Mouse (Mus musculus) neural tube, embryonic 14.5 days (tissue): ENCODE measurements around the gene Lig3. TPM values are rescaled to one million over a fixed set of nuclear protein-coding genes. Genes with fewer than 3 reads are reported as not detected.
"Not testable (repeated sequence)": the region's sequence is repeated elsewhere in the genome, so short reads cannot be mapped to it uniquely, and the experiment has no call there.

Source experiments
- ATAC-seq: fragments of 200-750 bp; cut with Nextera tagmentation; 2 replicates; pipeline ENCODE4 v1.8.0; 2017; ENCODE audit warnings: low read depth, mild to moderate bottlenecking, moderate TSS enrichment, moderate library complexity
- H3K27ac ChIP-seq: fragments of 300-500 bp; sonication (generic); 2 replicates; pipeline ENCODE4 v1.5.1; 2014; ENCODE audit warnings: low read depth, mild to moderate bottlenecking, control low read depth, low read length, moderate library complexity, mixed read lengths
- H3K27me3 ChIP-seq: fragments of 300-500 bp; sonication (generic); 2 replicates; pipeline ENCODE4 v1.6.1; 2014; ENCODE audit warnings: low read length; ENCODE audit not compliant: control insufficient read depth, insufficient read depth
- H3K36me3 ChIP-seq: fragments of 300-500 bp; sonication (generic); 2 replicates; pipeline ENCODE4 v1.6.1; 2014; ENCODE audit warnings: low read length, mixed read lengths; ENCODE audit not compliant: control insufficient read depth, insufficient read depth
- H3K4me1 ChIP-seq: fragments of 300-500 bp; sonication (generic); 2 replicates; pipeline ENCODE4 v1.6.1; 2014; ENCODE audit warnings: low read length; ENCODE audit not compliant: control insufficient read depth, insufficient read depth
- H3K4me2 ChIP-seq: fragments of 300-500 bp; sonication (generic); 2 replicates; pipeline ENCODE4 v1.6.1; 2014; ENCODE audit warnings: mild to moderate bottlenecking, low read depth, low read length, control low read depth
- H3K4me3 ChIP-seq: fragments of 300-500 bp; sonication (generic); 2 replicates; pipeline ENCODE4 v1.5.1; 2014; ENCODE audit warnings: low read depth, low read length, control low read depth, mixed read lengths
- H3K9ac ChIP-seq: fragments of 300-500 bp; sonication (generic); replicated peaks from 2 replicates; pipeline ENCODE4 v1.6.1; 2014; ENCODE audit warnings: low read depth, mild to moderate bottlenecking, control low read depth, low read length, mixed read lengths
- H3K9me3 ChIP-seq: fragments of 300-500 bp; sonication (generic); 2 replicates; pipeline ENCODE4 v1.6.1; 2016; ENCODE audit warnings: low read length; ENCODE audit not compliant: control insufficient read depth
- WGBS: fragments of 180-500 bp; shearing (Covaris S2); extraction: QIAGEN DNeasy Blood & Tissue Kit; methylation state at CpG from one replicate; pipeline ENCODE4 v1.1.7; 2014; 5-methylcytosine and 5-hydroxymethylcytosine counted together
- polyA plus RNA-seq: library from polyadenylated mRNA; unstranded; fragments of >200 nt; fragmentation: Nextera tagmentation; extraction: Ambion mirVana; gene quantifications from 2 replicates; pipeline ENCODE4 v1.2.1, GENCODE M21; 2014

The Lig3 gene
- polyA plus RNA-seq, 1 experiment from 2014 or later = 25.4 TPM

DNA sequence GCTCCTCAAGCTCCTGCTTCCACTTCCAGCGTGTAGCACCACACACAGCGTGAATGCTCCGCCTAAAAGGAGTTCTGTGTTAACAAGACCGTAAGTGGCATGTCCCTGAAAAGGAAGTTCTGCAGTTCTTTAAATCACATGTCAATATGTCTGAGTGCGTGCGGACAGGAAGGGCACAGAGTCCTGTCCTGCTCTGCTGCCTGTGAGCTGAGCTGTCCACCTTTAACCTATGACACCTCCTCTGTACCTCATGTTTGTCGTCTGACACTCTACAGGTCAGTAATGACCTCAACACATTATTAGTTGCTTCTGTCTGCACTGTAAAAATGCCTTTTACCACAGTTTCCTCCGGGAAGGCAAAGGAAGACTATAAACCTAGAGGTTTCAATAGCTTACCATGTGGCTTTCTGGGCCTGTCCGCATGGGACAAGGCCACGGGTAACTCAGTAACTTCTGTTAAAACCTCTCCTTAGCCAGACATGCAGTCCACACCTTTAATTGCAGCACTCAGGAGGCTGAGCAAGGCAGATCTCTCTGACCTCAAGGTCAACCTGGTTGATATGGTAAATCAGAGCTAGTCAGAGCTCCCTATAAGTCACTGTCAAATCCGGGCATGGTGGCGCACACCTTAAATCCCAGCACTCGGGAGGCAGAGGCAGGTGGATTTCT is 40.0 kb downstream of the Lig3 start:
- H3K9ac ChIP-seq = no peak overlapping the region
- H3K4me1 ChIP-seq = no peaks in the 10 kb centered on the region
- WGBS = 86% methylated on average over 13 of the region's 13 CpGs
- H3K4me2 ChIP-seq = no peak overlapping the region
- no peaks in the 10 kb centered on the region for H3K9me3 ChIP-seq
- no peak overlapping the region for H3K4me3 ChIP-seq
- no peak for ATAC-seq
- H3K27me3 ChIP-seq = no peaks in the 10 kb centered on the region
- no peak overlapping the region for H3K27ac ChIP-seq
- H3K36me3 ChIP-seq = no peaks in the 10 kb centered on the region

DNA sequence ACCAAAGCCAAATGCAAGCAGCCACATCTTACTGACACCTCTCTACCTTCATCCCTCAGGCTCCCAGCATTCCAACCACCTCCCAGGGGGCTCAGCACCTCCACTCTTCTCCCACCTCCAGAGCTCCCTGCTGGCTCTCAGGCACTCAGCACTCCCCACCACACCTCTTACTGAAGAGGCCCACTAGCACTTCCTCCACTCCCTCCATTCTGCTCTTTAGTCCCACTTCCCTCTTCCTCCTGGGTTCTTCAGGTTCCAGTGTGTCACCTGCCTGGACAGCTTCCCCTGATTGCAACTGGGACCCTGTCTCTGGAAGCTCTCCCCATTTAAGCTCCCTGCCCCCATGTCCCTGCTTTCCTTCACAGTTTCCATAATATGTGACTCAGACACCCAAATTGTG is 45.9 kb downstream of the Lig3 start:
- Histone ChIP-seq H3K4me3 (no peak overlapping the region), H3K4me2 (no peak overlapping the region), H3K9ac (no peak overlapping the region), H3K27me3 (no peaks in the 10 kb centered on the region), H3K36me3 (no peaks in the 10 kb centered on the region), H3K9me3 (no peaks in the 10 kb centered on the region), H3K27ac (no peak overlapping the region), H3K4me1 (peaks cover 11% of the 10 kb centered on the region)
- no peak for ATAC-seq

DNA sequence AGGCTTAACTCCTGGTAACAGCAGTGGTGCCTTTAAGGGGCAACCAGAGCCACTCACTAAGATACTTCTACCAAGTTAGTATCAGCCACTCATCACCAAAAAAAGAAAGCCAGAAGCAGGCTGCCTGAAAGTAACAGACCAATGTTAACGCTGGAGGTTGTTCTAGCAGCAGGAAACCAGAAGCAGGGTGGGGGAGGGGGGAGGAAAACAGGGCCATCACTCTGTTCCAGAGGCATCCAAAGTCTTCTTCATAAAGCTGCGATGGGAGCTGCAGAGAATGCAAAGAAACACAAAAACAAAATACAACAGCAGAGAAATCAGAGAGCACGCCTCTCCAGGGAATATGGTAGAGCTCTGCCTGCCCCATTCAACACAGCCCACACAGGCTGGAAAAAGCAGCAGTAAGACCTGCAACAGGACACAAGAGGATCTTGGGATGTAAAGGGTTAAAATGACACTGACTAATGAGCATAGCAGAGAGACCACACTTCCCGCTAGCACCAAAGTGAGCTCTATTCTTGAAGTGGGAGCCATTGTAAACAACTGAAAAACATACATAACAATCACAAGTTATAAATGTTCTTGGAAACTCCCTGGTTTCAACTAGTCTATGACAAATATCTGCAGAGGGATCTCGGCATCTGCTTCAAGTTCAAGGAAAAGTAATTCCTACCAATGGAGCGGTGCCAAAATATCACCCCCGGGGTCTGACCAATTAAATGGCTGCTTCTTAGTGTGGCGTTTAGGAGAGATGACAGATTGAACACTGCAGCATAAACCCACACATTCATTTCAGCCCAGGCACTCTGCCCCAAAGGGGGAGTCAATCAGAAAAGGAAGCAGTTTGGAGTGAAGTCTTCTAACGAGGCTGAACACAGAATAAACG is 50.3 kb downstream of the Lig3 start:
- Histone ChIP-seq H3K9me3 (no peaks in the 10 kb centered on the region), H3K27me3 (no peaks in the 10 kb centered on the region), H3K9ac (no peak overlapping the region), H3K36me3 (no peaks in the 10 kb centered on the region), H3K27ac (no peak overlapping the region), H3K4me3 (no peak overlapping the region), H3K4me2 (peak overlapping the region; percentile 24; the same call in 1 of the 2 replicates), H3K4me1 (peaks cover 14% of the 10 kb centered on the region)
- peak; percentile 56; the same call in 1 of the 2 replicates for ATAC-seq
- WGBS = 10% methylated on average over 10 of the region's 10 CpGs

DNA sequence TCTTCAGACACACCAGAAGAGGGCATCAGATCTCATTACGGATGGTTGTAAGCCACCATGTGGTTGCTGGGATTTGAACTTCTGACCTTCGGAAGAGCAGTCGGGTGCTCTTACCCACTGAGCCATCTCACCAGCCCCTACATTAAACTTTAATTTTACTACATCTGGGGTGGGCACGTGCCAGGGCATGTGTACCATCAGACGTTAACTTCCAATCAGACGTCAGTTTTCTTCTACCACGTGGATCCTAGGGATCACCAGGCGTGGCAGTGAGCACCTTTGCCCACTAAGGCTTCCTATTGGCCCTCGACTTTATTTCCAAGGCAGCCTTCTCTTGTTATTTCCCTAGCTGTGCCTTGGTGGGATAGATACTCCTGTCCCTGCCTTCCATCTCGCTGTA is 51.5 kb downstream of the Lig3 start:
- not testable (repeated sequence) for H3K27me3 ChIP-seq, H3K4me2 ChIP-seq, H3K4me3 ChIP-seq, ATAC-seq, H3K27ac ChIP-seq, H3K36me3 ChIP-seq, H3K9me3 ChIP-seq, H3K9ac ChIP-seq
- WGBS = 75% methylated on average over 10 of the region's 10 CpGs
- peaks cover 14% of the 10 kb centered on the region for H3K4me1 ChIP-seq

DNA sequence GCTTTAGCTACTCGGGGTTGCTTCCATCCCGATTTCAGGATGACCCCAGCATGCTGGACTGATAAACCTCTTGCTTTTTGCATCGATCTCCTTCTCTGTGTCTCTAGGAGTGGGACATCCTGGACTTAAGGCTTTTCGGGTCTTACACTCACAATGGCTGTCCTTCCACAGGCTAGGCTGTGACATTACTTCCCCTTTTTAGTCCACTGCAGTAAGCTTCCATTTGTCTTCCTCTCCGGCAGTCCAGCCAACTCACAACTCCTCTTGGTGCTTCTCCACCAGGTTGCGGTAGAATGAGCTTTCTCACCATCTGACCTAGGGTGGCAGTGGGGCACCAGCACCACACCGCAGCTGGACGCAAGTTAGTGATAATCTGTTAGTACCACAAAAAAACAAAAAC is 53.0 kb downstream of the Lig3 start:
- Histone ChIP-seq H3K9ac (no peak overlapping the region), H3K9me3 (no peaks in the 10 kb centered on the region), H3K27ac (no peak overlapping the region), H3K4me1 (peaks cover 27% of the 10 kb centered on the region), H3K27me3 (no peaks in the 10 kb centered on the region), H3K4me3 (no peak overlapping the region), H3K4me2 (no peak overlapping the region), H3K36me3 (no peaks in the 10 kb centered on the region)
- no peak for ATAC-seq
- WGBS = 77% methylated on average over 8 of the region's 8 CpGs

DNA sequence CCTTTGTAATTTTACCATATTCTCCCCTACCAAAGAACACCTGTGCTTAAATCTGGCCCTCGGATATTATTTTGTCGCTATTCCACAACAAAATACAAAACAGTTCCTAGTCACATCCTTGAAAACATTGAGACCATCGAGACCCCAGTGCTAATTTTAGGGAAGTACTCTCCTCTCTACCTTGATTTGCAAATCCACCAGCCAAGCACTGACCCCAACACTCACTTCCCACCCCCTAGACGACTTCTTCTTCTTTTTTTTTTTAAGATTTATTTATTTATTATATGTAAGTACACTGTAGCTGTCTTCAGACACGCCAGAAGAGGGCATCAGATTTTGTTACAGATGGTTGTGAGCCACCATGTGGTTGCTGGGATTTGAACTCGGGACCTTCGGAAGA is 53.5 kb downstream of the Lig3 start:
- not testable (repeated sequence) for H3K4me3 ChIP-seq, H3K9ac ChIP-seq, H3K36me3 ChIP-seq, H3K9me3 ChIP-seq, H3K4me2 ChIP-seq, H3K27me3 ChIP-seq, ATAC-seq, H3K27ac ChIP-seq
- WGBS = 87% methylated on average over 7 of the region's 7 CpGs
- H3K4me1 ChIP-seq = peaks cover 27% of the 10 kb centered on the region

DNA sequence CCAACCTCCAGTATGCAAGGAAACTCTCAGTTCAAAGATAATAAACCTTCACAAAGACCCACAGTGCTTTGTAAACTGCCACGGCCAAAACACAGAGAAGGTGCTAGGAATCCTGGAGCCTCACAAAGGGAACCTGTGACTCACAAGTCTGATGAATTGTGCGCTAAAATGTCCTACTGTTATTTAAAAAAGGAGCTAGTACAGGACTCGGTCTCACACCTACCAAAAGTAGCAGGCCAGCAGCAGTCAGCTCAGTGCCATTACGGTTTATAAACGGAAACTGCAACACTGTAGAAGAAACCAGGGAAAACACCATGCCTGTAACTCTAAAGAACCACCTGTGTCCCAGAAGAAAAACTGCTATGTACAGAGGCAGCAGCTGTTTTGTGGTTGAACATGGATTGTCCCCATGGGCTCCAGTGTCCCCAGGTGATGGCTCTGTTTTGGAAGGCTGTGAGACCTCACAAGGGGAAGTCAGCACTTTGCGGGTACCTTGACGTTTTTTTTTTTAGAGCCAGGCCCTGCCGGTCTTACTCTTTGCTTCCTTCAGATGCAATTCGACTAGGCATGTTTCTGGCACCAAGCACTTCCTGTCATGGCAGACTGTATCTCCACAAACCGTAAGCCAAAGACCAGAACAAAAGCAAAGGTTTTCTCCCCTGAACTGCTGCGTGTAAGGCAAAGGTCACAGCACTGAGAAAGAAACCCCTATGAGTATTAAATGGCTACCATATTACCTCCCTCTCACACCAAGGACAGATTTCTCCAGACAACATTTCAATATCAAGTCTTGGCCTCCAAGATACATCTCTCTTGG is 54.9 kb downstream of the Lig3 start:
- WGBS = 57% methylated on average over 11 of the region's 11 CpGs
- no peaks in the 10 kb centered on the region for H3K36me3 ChIP-seq
- H3K27ac ChIP-seq = no peak overlapping the region
- H3K4me1 ChIP-seq = peaks cover 25% of the 10 kb centered on the region
- H3K9ac ChIP-seq = no peak overlapping the region
- no peaks in the 10 kb centered on the region for H3K9me3 ChIP-seq
- no peak for ATAC-seq
- H3K4me2 ChIP-seq = no peak overlapping the region
- H3K27me3 ChIP-seq = no peaks in the 10 kb centered on the region
- H3K4me3 ChIP-seq = no peak overlapping the region

DNA sequence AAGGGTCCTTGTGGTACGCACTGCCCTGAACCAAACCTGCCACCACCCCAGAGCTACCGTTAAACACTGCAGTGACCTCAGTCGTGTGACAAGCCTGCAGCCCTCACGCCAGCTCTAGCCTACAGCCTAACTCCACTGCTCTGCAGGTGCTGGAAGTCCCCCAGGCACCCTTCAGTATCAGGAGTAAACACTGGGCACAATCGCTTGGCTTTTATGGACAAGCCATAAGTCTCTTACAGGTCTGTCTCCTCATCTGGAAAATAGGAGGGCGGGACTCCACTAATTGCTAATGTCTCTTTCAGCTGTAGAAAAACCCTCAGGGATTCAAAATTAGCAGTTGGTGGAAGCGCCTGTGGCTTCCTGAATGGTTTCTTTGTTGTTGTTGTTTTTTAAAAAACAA is 56.3 kb downstream of the Lig3 start:
- Histone ChIP-seq H3K9me3 (no peaks in the 10 kb centered on the region), H3K9ac (no peak overlapping the region), H3K36me3 (no peaks in the 10 kb centered on the region), H3K27me3 (no peaks in the 10 kb centered on the region), H3K4me2 (no peak overlapping the region), H3K27ac (no peak overlapping the region), H3K4me3 (no peak overlapping the region), H3K4me1 (peaks cover 13% of the 10 kb centered on the region)
- ATAC-seq = no peak
- 17% methylated on average over 7 of the region's 7 CpGs for WGBS

DNA sequence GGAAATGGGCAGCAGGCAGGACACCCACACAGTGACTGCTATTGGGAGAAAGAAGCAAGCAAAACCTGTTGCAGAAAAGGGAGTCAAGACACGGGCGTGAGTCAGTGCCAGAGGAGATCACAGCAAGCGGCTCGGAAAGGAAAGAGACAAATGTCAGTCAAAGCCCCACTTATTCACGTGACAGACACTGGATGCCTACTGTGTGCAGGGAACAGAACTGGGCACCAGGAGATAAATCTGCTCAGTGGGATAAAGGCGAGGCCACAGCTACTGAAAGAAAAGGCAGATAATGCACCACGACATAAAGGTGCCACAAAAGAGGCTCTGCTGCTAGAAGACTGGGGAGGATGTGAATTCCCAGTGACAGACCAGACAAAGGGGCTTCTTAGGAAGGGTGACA is 56.9 kb downstream of the Lig3 start:
- no peak overlapping the region for H3K9ac ChIP-seq
- H3K4me2 ChIP-seq = no peak overlapping the region
- WGBS = 14% methylated on average over 7 of the region's 7 CpGs
- no peaks in the 10 kb centered on the region for H3K27me3 ChIP-seq
- H3K4me1 ChIP-seq = peaks cover 13% of the 10 kb centered on the region
- H3K36me3 ChIP-seq = no peaks in the 10 kb centered on the region
- H3K27ac ChIP-seq = no peak overlapping the region
- no peak overlapping the region for H3K4me3 ChIP-seq
- ATAC-seq = no peak
- H3K9me3 ChIP-seq = no peaks in the 10 kb centered on the region
